Mouse (Mus musculus) frontal cortex, adult 2 months (tissue): ENCODE measurements around the gene Gpat3. TPM values are rescaled to one million over a fixed set of nuclear protein-coding genes. Genes with fewer than 3 reads are reported as not detected.

Experiments
- DNase-seq, 2 experiments: peaks; one replicate each; pipeline ENCODE4 v3.0.0; 2022; ENCODE audit warnings: low spot score in 1 of 2; ENCODE audit errors: extremely low spot score in 1 of 2
- polyA plus RNA-seq: library from polyadenylated mRNA; depleted of rRNA; stranded (reverse); fragments of >200 nt; gene quantifications from 2 replicates; pipeline ENCODE4 v1.2.3, GENCODE M21; 2012; rRNA removed

Gpat3 gene
- polyA plus RNA-seq, result 1.4 and 1.8 TPM in 2 replicates

DNA sequence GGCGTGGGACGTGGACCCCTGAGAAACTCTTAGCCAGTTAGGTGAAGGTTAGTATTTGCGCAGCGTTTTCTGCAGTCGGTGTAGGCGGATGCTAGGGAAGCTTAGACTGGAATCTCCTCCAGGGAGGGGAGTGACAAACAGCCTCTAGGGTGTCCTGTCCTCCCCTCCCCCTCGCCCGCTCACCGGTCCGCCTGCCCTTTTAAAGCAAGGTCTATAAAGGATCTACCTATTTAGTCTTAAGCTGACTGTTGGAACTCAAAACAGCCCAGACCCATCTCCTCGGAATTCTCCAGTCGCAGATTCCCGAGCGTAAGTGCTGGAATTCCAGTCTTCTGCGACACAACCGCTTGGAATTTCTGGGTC, at the start of gene Gpat3:
TSS of gene Gpat3 (plus strand) at position 229 of the 363 bp plus-strand sequence.
- peak; percentile 10 to 41 for DNase-seq

DNA sequence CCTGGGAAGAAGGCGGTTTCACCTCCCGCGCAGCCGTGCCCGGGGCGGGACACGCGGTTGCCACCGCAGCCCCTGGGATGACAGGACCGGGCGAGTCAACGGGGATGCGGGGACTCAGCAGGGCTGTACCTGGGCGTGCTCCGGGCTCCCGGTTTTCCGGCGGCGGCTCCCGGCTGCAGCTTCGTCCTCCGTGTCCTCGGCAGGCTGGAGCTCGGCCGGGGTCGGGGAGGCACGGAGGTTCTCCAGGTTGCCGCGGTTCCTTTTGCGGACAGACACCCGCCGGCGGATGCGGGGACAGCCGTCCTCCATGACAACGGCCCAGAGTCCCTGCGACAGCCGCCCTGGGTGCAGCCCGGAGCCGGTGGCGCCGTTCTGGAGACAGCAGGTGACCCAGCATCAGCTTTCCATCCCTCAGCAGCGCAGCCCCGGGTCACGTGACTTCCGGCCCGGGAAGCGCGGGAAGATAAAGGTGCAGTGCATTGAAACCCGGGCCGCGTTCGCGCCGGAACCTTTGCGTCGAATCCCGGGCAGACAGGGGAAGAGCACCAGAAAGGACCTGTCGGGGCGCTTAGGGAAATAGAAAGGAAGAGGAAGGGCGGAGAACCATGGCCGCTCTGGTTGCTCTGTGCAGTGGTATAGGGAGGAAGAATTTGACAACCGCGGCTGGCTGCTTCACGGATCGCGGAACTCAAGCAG, 47.2 kb upstream of the Gpat3 start, which contains the start of the genes Helq and Mrps18c:
TSS of gene Helq (minus strand) at position 434 of the 696 bp plus-strand sequence.
TSS of gene Mrps18c (plus strand) at position 463 of the 696 bp plus-strand sequence.
- DNase-seq, result peak; percentile 86 to 96

DNA sequence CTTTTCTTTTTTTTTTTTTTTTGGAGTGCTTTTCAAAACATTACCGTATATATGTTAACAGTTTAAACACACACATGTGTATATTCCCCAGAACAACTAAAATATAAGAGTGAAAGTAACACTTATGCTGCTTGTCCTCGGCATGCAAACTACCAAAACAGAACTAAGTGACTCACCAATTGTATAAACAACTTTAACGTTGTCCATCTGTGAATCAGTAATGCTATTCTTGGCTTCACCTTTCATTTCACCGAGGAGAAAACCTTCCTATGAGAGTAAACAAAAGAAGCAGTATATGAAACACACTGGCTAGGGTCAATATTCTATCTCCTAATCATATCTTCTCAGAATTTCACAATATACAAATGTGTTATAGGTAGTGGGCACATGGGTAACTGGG, 27.2 kb upstream of the Gpat3 start:
- no peak for DNase-seq

DNA sequence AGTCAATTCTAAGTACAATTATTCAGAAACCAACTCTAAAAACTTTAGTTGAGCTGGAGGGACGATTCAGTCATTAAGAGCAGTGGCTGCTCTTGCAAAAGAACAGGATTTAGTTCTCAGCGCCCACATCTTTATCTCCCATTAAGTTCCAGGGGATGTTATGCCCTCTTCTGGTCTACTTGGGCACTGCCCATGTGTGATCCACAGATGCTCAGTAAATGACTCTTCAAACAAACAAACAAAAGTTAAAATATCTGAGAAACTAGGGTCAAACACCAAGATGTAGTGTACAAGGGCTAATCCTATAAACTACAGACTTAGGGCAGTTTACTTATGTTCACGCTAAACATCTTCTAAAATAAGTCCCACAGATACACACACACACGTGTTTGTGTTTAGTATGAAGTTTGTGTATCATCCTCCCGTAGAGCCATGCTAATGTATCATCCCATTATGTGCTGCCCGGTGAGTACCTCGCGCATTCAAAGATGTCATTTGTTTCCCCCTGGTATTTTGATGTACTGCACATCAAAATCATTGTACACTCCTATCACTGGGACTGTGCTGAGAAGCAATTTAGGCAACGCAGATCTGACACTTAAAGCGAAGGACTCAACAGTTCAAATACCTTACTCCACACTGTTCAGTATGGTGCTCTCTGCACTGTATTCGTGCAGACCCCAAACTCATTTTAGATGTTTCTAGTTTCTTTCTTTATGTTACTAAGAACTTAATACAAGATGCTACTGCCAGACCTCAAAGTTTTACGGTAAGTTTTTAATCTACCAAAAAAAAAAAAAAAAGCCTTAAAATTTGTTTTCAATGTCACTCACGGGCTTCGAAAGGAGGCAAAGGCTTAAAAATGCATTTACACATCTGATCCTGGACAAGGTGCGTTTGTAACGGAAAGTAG, 25.7 kb upstream of the Gpat3 start:
- DNase-seq, result no peak

DNA sequence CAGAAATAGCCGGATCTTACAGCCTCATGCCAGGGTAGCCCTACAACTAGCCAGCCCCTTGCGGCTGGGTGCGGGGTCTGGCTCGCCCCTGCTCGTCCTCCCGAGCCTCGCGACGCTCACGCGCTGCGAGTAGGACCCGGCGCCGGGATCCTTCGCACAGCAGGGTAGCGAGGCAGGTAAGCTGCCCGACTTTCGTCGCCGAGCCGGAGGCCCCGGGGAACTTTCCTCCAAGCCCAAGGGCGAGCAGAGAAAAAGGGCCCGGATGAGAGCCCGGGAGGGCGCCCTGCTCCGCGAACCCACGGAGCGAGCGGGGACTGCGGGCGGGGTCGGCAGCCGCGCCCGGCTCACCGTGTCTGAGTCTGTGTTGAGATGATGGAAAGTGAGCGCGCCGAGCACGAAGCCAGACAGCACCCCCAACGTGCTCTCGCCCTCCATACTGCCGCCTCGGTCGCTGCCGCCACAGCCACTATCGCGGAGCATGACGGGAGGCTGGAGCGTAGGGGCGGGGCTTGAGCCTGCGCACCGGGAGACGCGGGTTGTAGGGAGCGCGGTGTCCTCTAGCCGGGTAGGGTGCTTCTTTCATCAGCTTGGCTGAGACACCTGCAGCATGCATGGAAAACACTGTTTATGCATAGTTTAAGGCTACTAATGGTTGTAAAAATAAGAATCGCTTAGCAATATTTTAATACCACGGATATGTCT, 24.9 kb upstream of the Gpat3 start, which contains the start of gene Abraxas1:
TSS of gene Abraxas1 (minus strand) at position 483 of the 702 bp plus-strand sequence.
- DNase-seq, result peak; percentile 60 to 91

GRCm38 (mm10) chr5:100821375-100821774, 24.1 kb upstream of the Gpat3 start:
- DNase-seq, result no peak

DNA sequence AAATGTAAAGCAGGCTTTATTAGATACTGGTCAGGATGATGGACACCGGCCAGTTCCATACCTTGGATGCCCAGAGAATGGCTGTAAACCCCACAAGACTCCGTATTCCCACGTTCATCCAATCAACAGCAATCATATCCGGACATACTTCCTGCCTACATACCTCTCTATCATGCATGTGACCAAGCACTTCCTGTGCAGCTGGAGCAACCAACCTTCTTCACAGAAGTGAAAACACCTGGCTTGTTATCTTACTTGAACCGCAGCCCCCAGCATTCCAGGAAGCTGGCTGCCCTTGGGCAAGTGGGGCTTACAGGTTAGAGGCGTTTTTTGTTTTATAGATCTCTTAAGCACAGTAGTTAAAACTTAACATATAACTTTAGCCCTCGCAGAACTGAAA, 22.7 kb upstream of the Gpat3 start:
- no peak for DNase-seq

GRCm38 (mm10) chr5:100825975-100826374, 19.5 kb upstream of the Gpat3 start:
- peak in 1 of 2 experiments; percentile 15 for DNase-seq

DNA sequence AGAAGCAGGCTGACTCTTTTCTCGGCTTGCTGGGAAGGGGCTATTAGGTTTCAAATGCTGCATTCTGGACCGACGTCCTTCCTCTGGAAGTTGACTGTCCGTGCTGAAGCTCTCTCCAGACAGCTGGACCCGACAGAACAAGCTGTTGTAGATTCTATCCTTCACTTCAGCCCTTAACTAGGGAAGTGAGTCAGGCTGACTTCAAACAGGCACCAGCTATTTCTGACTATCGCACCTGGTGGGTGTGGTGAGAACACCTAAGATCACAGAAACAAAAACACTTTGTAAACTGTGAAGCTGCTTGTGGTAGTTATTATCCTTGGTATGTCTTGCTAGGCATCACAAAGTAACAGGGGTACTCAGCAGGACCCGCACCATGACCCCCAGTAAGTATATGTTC, 19.0 kb upstream of the Gpat3 start:
- DNase-seq, result peak in 1 of 2 experiments; percentile 18

GRCm38 (mm10) chr5:100828701-100829100, 16.8 kb upstream of the Gpat3 start:
- no peak for DNase-seq

DNA sequence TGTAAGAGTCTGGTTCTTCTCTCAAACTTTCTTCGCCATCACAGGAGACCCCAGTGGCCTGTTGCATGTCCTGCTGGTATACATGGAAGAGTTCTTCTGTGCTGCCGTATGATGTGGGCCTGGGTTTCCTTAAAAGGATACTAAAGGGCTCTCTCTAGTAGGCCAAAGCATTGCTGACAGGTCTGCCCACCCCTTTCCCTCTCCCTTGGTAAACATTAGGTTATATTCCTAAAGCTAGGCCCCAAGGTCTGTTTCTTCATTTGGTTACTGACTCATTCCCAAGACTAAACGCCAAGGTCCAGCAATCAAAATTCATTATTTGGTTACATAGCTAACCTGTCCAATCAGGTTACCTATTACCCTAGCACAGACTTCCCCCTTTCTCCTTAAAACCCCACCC, 12.8 kb upstream of the Gpat3 start:
- no peak for DNase-seq

- DNase-seq, result no peak
Observed at GRCm38 (mm10) chr5:100833841-100834240, 11.7 kb upstream of the Gpat3 start.

- no peak for DNase-seq
Observed at GRCm38 (mm10) chr5:100835862-100836538, 9.5 kb upstream of the Gpat3 start.

GRCm38 (mm10) chr5:100837907-100838306, 7.6 kb upstream of the Gpat3 start:
- no peak for DNase-seq

DNA sequence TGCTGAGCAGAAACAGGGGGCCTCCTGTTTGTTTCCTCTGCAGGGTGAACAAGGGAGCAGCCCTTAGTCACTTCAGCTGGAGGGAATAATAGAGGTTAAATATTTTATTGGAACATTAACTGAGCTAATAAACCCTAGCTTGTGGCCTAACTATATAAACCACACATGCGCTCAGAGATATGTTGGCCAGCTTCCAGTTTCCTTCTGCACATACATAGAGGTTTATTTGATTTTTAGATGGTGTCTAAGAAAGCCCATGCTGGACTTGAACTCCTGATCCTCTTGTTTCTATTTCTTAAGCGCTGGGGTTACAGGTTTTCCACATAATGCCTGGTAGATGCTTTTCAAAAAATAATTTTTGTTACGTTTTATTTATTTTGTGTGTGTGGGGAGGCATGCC, 1.0 kb upstream of the Gpat3 start:
- DNase-seq, result no peak

- peak; percentile 3 to 62 for DNase-seq
Observed at GRCm38 (mm10) chr5:100845848-100846598, 510 bp downstream of the Gpat3 start.

GRCm38 (mm10) chr5:100846599-100846920, 1.0 kb downstream of the Gpat3 start:
- DNase-seq, result no peak

GRCm38 (mm10) chr5:100847143-100847542, 1.6 kb downstream of the Gpat3 start:
- no peak for DNase-seq

DNA sequence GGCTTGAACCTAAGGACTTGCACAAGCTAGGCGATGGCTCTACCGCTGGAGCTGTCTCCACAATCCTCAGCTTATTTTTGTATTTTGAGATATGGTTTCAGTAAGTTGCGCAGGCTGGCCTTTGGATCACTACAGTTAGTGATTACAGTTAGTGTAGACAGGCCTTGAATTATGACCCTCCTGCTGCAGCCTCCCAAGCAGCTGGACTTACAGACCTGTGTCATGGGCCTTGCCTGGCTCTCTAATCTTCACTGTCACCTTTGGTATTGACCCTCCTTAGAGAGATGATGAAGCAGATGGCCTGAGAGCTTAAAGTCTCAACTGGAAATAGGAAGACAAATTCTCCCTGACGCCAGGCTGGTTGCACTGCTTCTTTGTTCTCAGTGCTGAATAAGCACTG, 8.4 kb downstream of the Gpat3 start:
- DNase-seq, result no peak

- no peak for DNase-seq
Observed at GRCm38 (mm10) chr5:100856552-100856951, 11.0 kb downstream of the Gpat3 start.
